Comparison of ENCODE assay signal across 8 mouse cellular contexts in genomic region chr1:169934005-169934725, GRCm38 (mm10). TPM values are rescaled to one million over a fixed set of nuclear protein-coding genes. Genes with fewer than 3 reads are reported as not detected.
DNase-seq lines count a peak whose midpoint lies in the region; ATAC-seq lines count a peak whose summit lies in the region.

No protein-coding gene starts in this region.

- no peak overlapping the region for H3K9ac ChIP-seq in heart, embryonic 15.5 days

- no peaks in the 10 kb centered on the region for H3K27me3 ChIP-seq in heart, embryonic 15.5 days

- 0 out of 2 replicates have a peak, but pooled peaks cover 4% of the 10 kb centered on the region for H3K4me1 ChIP-seq in heart, embryonic 15.5 days (replicated peaks)

- H3K27ac ChIP-seq in heart, embryonic 15.5 days = no peak overlapping the region

- no peaks in the 10 kb centered on the region for H3K9me3 ChIP-seq in heart, embryonic 15.5 days (replicated peaks)

- peak; percentile 30 for DNase-seq in adrenal gland, adult 2 months
- no peak for DNase-seq in adrenal gland, postnatal 4 days (ENCODE audit: low spot score in 2 of 2)
- DNase-seq in ZHBTc4 (ENCODE audit: low read depth, low spot score) = peak; percentile 69
- peak; percentile 42 for DNase-seq in embryo, embryonic 11.5 days (ENCODE audit: low read depth, low spot score)
- DNase-seq in kidney, postnatal 25 days = peak; percentile 49 to 73
- peak; percentile 72 for DNase-seq in lung, postnatal 10 days
- peak; percentile 62 for DNase-seq in right cerebral cortex, postnatal 14 days

- peak overlapping the region; percentile 33 for H3K4me3 ChIP-seq in heart, embryonic 15.5 days

- H3K4me2 ChIP-seq in heart, embryonic 15.5 days = peak overlapping the region; percentile 56

- no peaks in the 10 kb centered on the region for H3K36me3 ChIP-seq in heart, embryonic 15.5 days

- 40% methylated on average over 16 of the region's 16 CpGs for WGBS in heart, embryonic 15.5 days

- ATAC-seq in heart, embryonic 15.5 days (replicated peaks; ENCODE audit: insufficient number of reproducible peaks, insufficient read depth, low FRiP score, low read depth) = no peak

RNA-seq across cellular contexts. Expression of gene Ccdc190, which starts 5.7 kb away (rescaled TPM):
- under 1 TPM; 0.38 to 0.40 TPM for total RNA-seq in adrenal gland, adult 2 months (2021)
- polyA plus RNA-seq in adrenal gland, adult 2 months (2012; rRNA removed) = not detected in 2 replicates
- under 1 TPM; 0.34 to 0.59 TPM for total RNA-seq in adrenal gland, postnatal 4 days (2021)
- not detected in 2 replicates for polyA plus RNA-seq in heart, embryonic 15.5 days (2015; fragmentation: Nextera tagmentation; extraction: Ambion mirVana)

RNA-seq across cellular contexts. Expression of gene Hsd17b7, which starts 34.9 kb away (rescaled TPM):
- total RNA-seq in adrenal gland, adult 2 months (2021) = 100 to 1,000 TPM in 1 of 2 experiments, 10 to 100 TPM in 1; 11.0 to 126 TPM
- polyA plus RNA-seq in adrenal gland, adult 2 months (2012; rRNA removed) = 4.6 and 10.8 TPM in 2 replicates
- 10 to 100 TPM; 10.5 to 12.5 TPM for total RNA-seq in adrenal gland, postnatal 4 days (2021)
- 16.7 and 18.1 TPM in 2 replicates for polyA plus RNA-seq in heart, embryonic 15.5 days (2015; fragmentation: Nextera tagmentation; extraction: Ambion mirVana)

Comparison
In these comparisons a context has a peak if more than half of its experiments do, and no peak if none do; other contexts are left out.
1. DNase-seq: peak in adrenal gland, adult 2 months (single experiment), ZHBTc4 (single experiment), embryo, embryonic 11.5 days (single experiment), kidney, postnatal 25 days (2 of 2), lung, postnatal 10 days (single experiment) and right cerebral cortex, postnatal 14 days (single experiment); none in adrenal gland, postnatal 4 days (0 of 2).